28 mouse cellular contexts compared by ENCODE assay signal in genomic region chr1:90947252-90947651, GRCm38 (mm10). TPM values are rescaled to one million over a fixed set of nuclear protein-coding genes. Genes with fewer than 3 reads are reported as not detected.
"Had no signal": no experiment of that assay in that cellular context is flagged by ENCODE, and none has a peak within 500 bp of the region (broad histone marks: within the 10 kb centered on the region; RNA-seq: fewer than 3 reads in every experiment).

No protein-coding gene starts in this region.

- H3K4me2 ChIP-seq: intestine, embryonic 15.5 days; kidney, embryonic 15.5 days; lung, embryonic 15.5 days; midbrain, embryonic 11.5 days; midbrain, embryonic 15.5 days; neural tube, embryonic 12.5 days; neural tube, embryonic 15.5 days; stomach, embryonic 15.5 days had no signal

- H3K4me3 ChIP-seq: intestine, embryonic 15.5 days; kidney, embryonic 15.5 days; lung, embryonic 15.5 days; midbrain, embryonic 15.5 days; neural tube, embryonic 12.5 days; neural tube, embryonic 15.5 days; stomach, embryonic 15.5 days had no signal

- H3K27ac ChIP-seq: intestine, embryonic 15.5 days; kidney, embryonic 15.5 days; lung, embryonic 15.5 days; midbrain, embryonic 15.5 days; neural tube, embryonic 12.5 days; neural tube, embryonic 15.5 days; stomach, embryonic 15.5 days had no signal

- H3K27me3 ChIP-seq: intestine, embryonic 15.5 days; lung, embryonic 15.5 days; midbrain, embryonic 15.5 days; neural tube, embryonic 12.5 days; neural tube, embryonic 15.5 days; stomach, embryonic 15.5 days had no signal

- DNase-seq: kidney, adult 11 months; kidney, adult 8-10 months; kidney, postnatal 14 days; kidney, postnatal 4 days; layer of hippocampus, adult 9-11 months; lung, adult 18-20 months; lung, postnatal 10 days; lung, postnatal 36 days; right cerebral cortex, adult 18-20 months; right cerebral cortex, postnatal 14 days; spleen, adult 18-20 months; thymus, postnatal 25 days had no signal

- H3K36me3 ChIP-seq: intestine, embryonic 15.5 days; kidney, embryonic 15.5 days; lung, embryonic 15.5 days; midbrain, embryonic 15.5 days; neural tube, embryonic 12.5 days; neural tube, embryonic 15.5 days; stomach, embryonic 15.5 days had no signal

- H3K4me1 ChIP-seq: intestine, embryonic 15.5 days; kidney, embryonic 15.5 days; lung, embryonic 15.5 days; midbrain, embryonic 15.5 days; neural tube, embryonic 12.5 days; neural tube, embryonic 15.5 days had no signal

- H3K9ac ChIP-seq: intestine, embryonic 15.5 days; kidney, embryonic 15.5 days; lung, embryonic 15.5 days; midbrain, embryonic 15.5 days; neural tube, embryonic 12.5 days; neural tube, embryonic 15.5 days; stomach, embryonic 15.5 days had no signal

- ATAC-seq: intestine, embryonic 15.5 days; midbrain, embryonic 15.5 days had no signal

- H3K9me3 ChIP-seq: intestine, embryonic 15.5 days; kidney, embryonic 15.5 days; lung, embryonic 15.5 days; midbrain, embryonic 15.5 days; neural tube, embryonic 12.5 days; neural tube, embryonic 15.5 days; stomach, embryonic 15.5 days had no signal

RNA-seq across cellular contexts. Expression of gene Prlh, which starts 5.7 kb away (rescaled TPM):
- total RNA-seq: layer of hippocampus, adult 18-20 months; layer of hippocampus, postnatal 25 days; left cerebral cortex, adult 18-20 months; left cerebral cortex, postnatal 25 days; megakaryocyte-erythroid progenitor cell, adult 5-6 weeks had no signal
- polyA plus RNA-seq: intestine, embryonic 15.5 days; kidney, embryonic 15.5 days; limb, embryonic 11.5 days; limb, embryonic 14.5 days; lung, embryonic 15.5 days; midbrain, embryonic 11.5 days; midbrain, embryonic 15.5 days; neural tube, embryonic 12.5 days; neural tube, embryonic 15.5 days; stomach, embryonic 15.5 days; thymus, postnatal 0 days had no signal

RNA-seq across cellular contexts. Expression of gene Rab17, which starts 22.2 kb away (rescaled TPM):
- total RNA-seq: layer of hippocampus, adult 18-20 months; layer of hippocampus, postnatal 25 days; left cerebral cortex, adult 18-20 months had no signal
- polyA plus RNA-seq: midbrain, embryonic 11.5 days; neural tube, embryonic 12.5 days; neural tube, embryonic 15.5 days had no signal

RNA-seq across cellular contexts. Expression of gene Mlph, which starts 32.4 kb away (rescaled TPM):
- total RNA-seq: megakaryocyte-erythroid progenitor cell, adult 5-6 weeks had no signal
